Mouse (Mus musculus): ENCODE data around the gene Mxra7.

DNA sequence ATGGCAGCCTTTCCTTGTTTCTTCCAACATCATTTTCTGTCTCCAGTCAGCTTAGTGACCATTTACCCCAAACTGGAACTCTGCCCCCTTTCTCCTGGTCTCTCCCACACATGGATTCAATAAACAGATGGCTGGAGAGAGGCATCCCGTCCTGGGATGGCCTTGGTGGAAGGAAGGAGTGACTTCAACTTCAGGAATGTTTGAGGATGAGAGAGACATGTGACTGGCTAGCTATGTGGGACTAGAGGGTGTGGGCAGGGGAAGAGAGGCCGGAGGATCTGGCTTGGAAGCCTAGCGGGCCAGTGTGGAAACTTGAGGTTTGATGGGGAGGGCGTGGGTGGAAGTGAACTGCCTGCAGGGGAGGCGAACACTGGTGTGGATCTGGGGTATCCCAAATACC, 11.1 kb downstream of the Mxra7 start:
- TF ChIP-seq POLR2A (IDR thresholded peaks at IDR 0.05; ENCODE audit: borderline replicate concordance, control insufficient read depth, low read depth, low read length) (no peak), CTCF (IDR thresholded peaks at IDR 0.05; ENCODE audit: control insufficient read depth, insufficient read depth, low read length) (no peak)

All from bone marrow, adult 2 months (tissue).